Mouse (Mus musculus) ES-Bruce4 (cell line): ENCODE results near the gene Phf19. TPM values are rescaled to one million over a fixed set of nuclear protein-coding genes. Genes with fewer than 3 reads are reported as not detected.
A peak's percentile ranks its signal among the peaks of the same experiment; 100 is the strongest.

ENCODE experiments used
- H3K27ac ChIP-seq: 2 replicates; pipeline ENCODE4 v1.5.1; 2012; ENCODE audit warnings: low read length, inconsistent platforms; ENCODE audit not compliant: insufficient read depth
- H3K27me3 ChIP-seq: 2 replicates; pipeline ENCODE4 v1.6.1; 2012; ENCODE audit warnings: mild to moderate bottlenecking, low read length, inconsistent platforms; ENCODE audit not compliant: control insufficient read depth, poor library complexity, insufficient read depth, severe bottlenecking
- H3K36me3 ChIP-seq: 2 replicates; pipeline ENCODE4 v1.6.1; 2012; ENCODE audit warnings: inconsistent platforms, mild to moderate bottlenecking, low read length, moderate library complexity; ENCODE audit not compliant: control insufficient read depth, poor library complexity, insufficient read depth, severe bottlenecking
- H3K4me1 ChIP-seq: one replicate; pipeline ENCODE4 v1.8.1; 2011; ENCODE audit warnings: low read length; ENCODE audit not compliant: control insufficient read depth, insufficient read depth
- H3K4me3 ChIP-seq: 2 replicates; pipeline ENCODE4 v1.5.1; 2011; ENCODE audit warnings: low read depth, mild to moderate bottlenecking, low read length
- H3K9ac ChIP-seq: 2 replicates; pipeline ENCODE4 v1.6.1; 2012; ENCODE audit warnings: low read depth, mild to moderate bottlenecking, inconsistent platforms; ENCODE audit not compliant: poor library complexity, severe bottlenecking
- H3K9me3 ChIP-seq: replicated peaks from 2 replicates; pipeline ENCODE4 v1.6.1; 2012; ENCODE audit warnings: mild to moderate bottlenecking, low read length, inconsistent platforms; ENCODE audit not compliant: control insufficient read depth, poor library complexity, insufficient read depth, severe bottlenecking
- CTCF ChIP-seq: IDR thresholded peaks from one replicate; pipeline ENCODE4 v1.8.1; 2011; ENCODE audit warnings: low read depth, low read length
- EP300 ChIP-seq: IDR thresholded peaks from 2 replicates; pipeline ENCODE4 v1.6.1; 2011; ENCODE audit warnings: low read depth, low read length; ENCODE audit not compliant: insufficient read depth
- POLR2A ChIP-seq: IDR thresholded peaks from one replicate; pipeline ENCODE4 v1.8.1; 2011; ENCODE audit warnings: low read length; ENCODE audit not compliant: insufficient read depth
- polyA plus RNA-seq: library from polyadenylated mRNA; stranded (reverse); fragments of >200 nt; gene quantifications from 2 replicates; pipeline ENCODE4 v1.2.4, GENCODE M21; 2011; ENCODE audit warnings: low read depth; ENCODE audit not compliant: missing spikeins, insufficient read depth, insufficient read length

The Phf19 gene
- polyA plus RNA-seq: 10.3 and 11.8 TPM in 2 replicates

DNA sequence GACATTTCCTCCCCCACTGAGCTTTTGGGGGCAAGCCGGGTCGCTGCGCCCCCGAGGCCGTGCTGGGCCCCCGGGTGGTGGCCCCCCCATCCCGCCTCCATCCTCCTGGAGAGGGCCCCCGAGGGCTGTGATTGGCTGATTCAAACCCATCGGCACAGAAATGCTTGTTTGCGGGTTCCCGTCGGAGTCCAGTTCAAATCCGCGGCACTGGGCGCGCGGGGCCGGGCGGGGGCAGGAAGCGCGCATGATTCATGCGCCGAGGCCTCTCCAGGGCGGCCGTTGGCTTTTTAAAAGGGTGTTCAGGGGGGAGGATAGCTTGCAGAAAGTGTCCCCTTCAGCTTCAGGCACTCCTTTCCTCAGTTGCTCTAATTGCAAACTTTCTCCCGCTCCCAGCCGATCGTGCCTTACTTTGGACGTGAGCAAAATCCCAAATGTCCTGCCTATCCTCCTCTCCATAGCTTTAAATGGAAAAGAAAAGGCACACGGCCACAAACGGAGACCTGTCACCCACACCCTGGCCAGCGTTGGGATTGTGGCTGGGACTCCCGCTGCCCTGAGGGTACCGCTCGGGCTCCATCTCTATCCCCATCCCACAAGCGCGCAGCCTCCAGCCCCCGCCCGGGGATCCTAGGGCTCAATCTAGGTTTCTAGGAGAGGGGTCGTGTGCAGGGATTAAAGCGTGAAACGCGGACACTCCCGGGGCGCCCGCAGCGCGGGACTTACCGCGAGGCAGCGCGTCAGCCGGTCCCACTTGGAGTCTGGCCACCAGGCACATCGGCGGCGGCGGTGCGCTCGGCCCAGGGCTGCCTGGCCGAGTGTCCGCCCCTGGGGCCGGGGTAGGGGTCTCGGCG, at the start of gene Phf19:
Gene Phf19, minus strand, starts transcription at position 809 of the 851 bp plus-strand sequence.
- Histone ChIP-seq H3K4me3 (peak within 1 kb of the TSS; percentile 87), H3K27me3 (peaks cover 5% of the 10 kb centered on the region; the same call in 1 of the 2 replicates), H3K9me3 (no peaks in the 10 kb centered on the region), H3K36me3 (no peaks in the 10 kb centered on the region), H3K27ac (no peak within 1 kb of the TSS), H3K9ac (peak within 1 kb of the TSS; percentile 71), H3K4me1 (no peaks in the 10 kb centered on the region)
- TF ChIP-seq POLR2A: no peak

DNA sequence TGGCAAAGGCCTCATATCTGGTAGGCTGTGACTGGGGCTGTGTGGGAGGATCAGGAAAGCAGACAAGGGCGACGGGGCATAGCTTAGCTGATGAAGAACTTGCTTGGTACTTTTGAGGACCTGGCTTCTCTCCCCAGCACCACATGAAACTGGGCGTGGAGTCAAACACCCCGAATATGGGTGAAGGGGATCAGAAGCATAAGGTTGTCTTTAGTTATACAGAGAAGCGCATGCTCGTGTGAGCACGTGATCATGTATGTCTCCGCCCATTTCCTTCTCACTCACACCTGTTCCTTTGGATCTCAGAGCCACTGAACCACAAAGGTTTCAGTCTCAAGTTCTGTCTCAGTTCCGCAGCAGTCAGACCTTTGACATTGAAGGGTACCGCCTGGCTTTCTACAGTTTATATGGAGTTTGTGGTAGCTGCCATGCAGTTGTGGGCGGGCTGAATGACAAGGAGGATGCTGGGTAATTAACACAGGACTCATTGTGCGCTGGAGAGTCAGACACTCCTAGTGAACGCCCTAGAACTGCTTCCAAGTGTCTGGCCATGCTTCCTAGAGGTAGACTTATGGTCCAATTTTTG, 49.6 kb upstream of the Phf19 start:
- Histone ChIP-seq H3K4me3 (peak overlapping the region; percentile 60), H3K36me3 (no peaks in the 10 kb centered on the region), H3K4me1 (peaks cover 5% of the 10 kb centered on the region), H3K27me3 (no peaks in the 10 kb centered on the region), H3K9me3 (no peaks in the 10 kb centered on the region), H3K9ac (peak overlapping the region; percentile 12), H3K27ac (no peak overlapping the region)
- TF ChIP-seq EP300 (no peak), CTCF (no peak), POLR2A (no peak)

- H3K9ac ChIP-seq: no peak overlapping the region
- no peak for TF ChIP-seq CTCF
- no peak for TF ChIP-seq POLR2A
- no peak for TF ChIP-seq EP300
- H3K27me3 ChIP-seq: no peaks in the 10 kb centered on the region
- no peak overlapping the region for H3K27ac ChIP-seq
- H3K36me3 ChIP-seq: no peaks in the 10 kb centered on the region
- peaks cover 5% of the 10 kb centered on the region for H3K4me1 ChIP-seq
- H3K4me3 ChIP-seq: no peak overlapping the region
- no peaks in the 10 kb centered on the region for H3K9me3 ChIP-seq
Measured at GRCm38 (mm10) chr2:34962893-34963292, 49.1 kb upstream of the Phf19 start.

- no peaks in the 10 kb centered on the region for H3K36me3 ChIP-seq
- TF ChIP-seq CTCF: no peak
- TF ChIP-seq POLR2A: no peak
- no peak for TF ChIP-seq EP300
- H3K9ac ChIP-seq: no peak overlapping the region
- no peaks in the 10 kb centered on the region for H3K27me3 ChIP-seq
- H3K4me1 ChIP-seq: peaks cover 5% of the 10 kb centered on the region
- H3K27ac ChIP-seq: no peak overlapping the region
- no peaks in the 10 kb centered on the region for H3K9me3 ChIP-seq
- no peak overlapping the region for H3K4me3 ChIP-seq
Measured at GRCm38 (mm10) chr2:34962211-34962610, 48.4 kb upstream of the Phf19 start.

DNA sequence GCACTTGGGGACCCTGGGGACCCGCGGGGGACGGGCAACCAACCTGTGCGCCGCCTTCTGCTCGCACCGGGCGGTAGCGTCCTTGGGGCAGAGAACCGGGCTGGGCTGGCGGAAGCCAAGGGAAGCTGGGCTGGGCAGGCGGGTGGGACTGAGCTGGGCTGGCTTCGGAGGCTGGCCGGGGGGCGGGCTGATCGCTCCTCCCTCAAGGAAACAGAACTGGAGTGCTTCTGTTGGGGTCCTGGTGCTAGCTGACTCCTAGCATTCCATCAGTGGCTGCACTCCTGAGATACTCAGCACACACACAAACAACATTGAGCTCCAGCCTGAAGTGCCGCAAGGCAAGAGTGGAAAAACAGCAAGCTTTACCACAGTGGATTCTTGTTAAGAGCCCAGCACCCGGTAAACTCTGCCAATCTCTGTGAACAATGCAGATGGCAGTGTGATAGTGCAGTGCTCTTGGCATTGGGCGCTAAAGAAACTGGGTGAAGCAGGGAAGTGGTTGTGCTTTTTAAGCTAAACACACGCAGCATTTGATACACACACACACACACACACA, 47.7 kb upstream of the Phf19 start, which contains the start of gene Traf1:
Gene Traf1, minus strand, starts transcription at position 292 of the 556 bp plus-strand sequence.
- Histone ChIP-seq H3K4me3 (peak within 1 kb of the TSS; percentile 52), H3K36me3 (no peaks in the 10 kb centered on the region), H3K9me3 (no peaks in the 10 kb centered on the region), H3K4me1 (peaks cover 5% of the 10 kb centered on the region), H3K27me3 (no peaks in the 10 kb centered on the region), H3K27ac (no peak within 1 kb of the TSS), H3K9ac (peak within 1 kb of the TSS; percentile 8; the same call in 1 of the 2 replicates)
- TF ChIP-seq POLR2A (no peak), EP300 (no peak), CTCF (no peak)
